Mouse (Mus musculus) stomach, embryonic 16.5 days (tissue): Measurements from ENCODE around the gene Fam13c. TPM values are rescaled to one million over a fixed set of nuclear protein-coding genes. Genes with fewer than 3 reads are reported as not detected.
A peak's percentile ranks its signal among the peaks of the same experiment; 100 is the strongest.

Experiments
- ATAC-seq: fragments of 200-750 bp; cut with Nextera tagmentation; 2 replicates; pipeline ENCODE4 v1.8.0; 2017; ENCODE audit warnings: moderate number of reproducible peaks, moderate TSS enrichment; ENCODE audit not compliant: insufficient read depth, low FRiP score
- H3K27ac ChIP-seq: fragments of 300-500 bp; sonication (generic); 2 replicates; pipeline ENCODE4 v1.5.1; 2014; ENCODE audit warnings: low read length
- H3K27me3 ChIP-seq: fragments of 300-500 bp; sonication (generic); 2 replicates; pipeline ENCODE4 v1.6.1; 2014; ENCODE audit warnings: low read length, control low read depth, mixed read lengths; ENCODE audit not compliant: control insufficient read depth, insufficient read depth
- H3K36me3 ChIP-seq: fragments of 300-500 bp; sonication (generic); 2 replicates; pipeline ENCODE4 v1.6.1; 2014; ENCODE audit warnings: low read length; ENCODE audit not compliant: control insufficient read depth, insufficient read depth
- H3K4me1 ChIP-seq: fragments of 300-500 bp; sonication (generic); 2 replicates; pipeline ENCODE4 v1.6.1; 2014; ENCODE audit warnings: low read length, control low read depth, mixed read lengths; ENCODE audit not compliant: control insufficient read depth, insufficient read depth
- H3K4me2 ChIP-seq: fragments of 300-500 bp; sonication (generic); 2 replicates; pipeline ENCODE4 v1.6.1; 2014; ENCODE audit warnings: low read depth, low read length, mixed read lengths
- H3K4me3 ChIP-seq: fragments of 300-500 bp; sonication (generic); replicated peaks from 2 replicates; pipeline ENCODE4 v1.5.1; 2014; ENCODE audit warnings: mild to moderate bottlenecking, low read length
- H3K9ac ChIP-seq: fragments of 300-500 bp; sonication (generic); 2 replicates; pipeline ENCODE4 v1.6.1; 2014; ENCODE audit warnings: low read length
- H3K9me3 ChIP-seq: fragments of 300-500 bp; sonication (generic); replicated peaks from 2 replicates; pipeline ENCODE4 v1.6.1; 2016; ENCODE audit warnings: low read length, control low read depth; ENCODE audit not compliant: control insufficient read depth
- WGBS: fragments of 180-500 bp; shearing (Covaris S2); extraction: QIAGEN DNeasy Blood & Tissue Kit; methylation state at CpG from one replicate; pipeline ENCODE4 v1.1.7; 2014; 5-methylcytosine and 5-hydroxymethylcytosine counted together
- polyA plus RNA-seq: library from polyadenylated mRNA; unstranded; fragments of >200 nt; fragmentation: Nextera tagmentation; extraction: Ambion mirVana; gene quantifications from 2 replicates; pipeline ENCODE4 v1.2.1, GENCODE M21; 2015

The Fam13c gene
- 10.2 and 11.1 TPM in 2 replicates for polyA plus RNA-seq

DNA sequence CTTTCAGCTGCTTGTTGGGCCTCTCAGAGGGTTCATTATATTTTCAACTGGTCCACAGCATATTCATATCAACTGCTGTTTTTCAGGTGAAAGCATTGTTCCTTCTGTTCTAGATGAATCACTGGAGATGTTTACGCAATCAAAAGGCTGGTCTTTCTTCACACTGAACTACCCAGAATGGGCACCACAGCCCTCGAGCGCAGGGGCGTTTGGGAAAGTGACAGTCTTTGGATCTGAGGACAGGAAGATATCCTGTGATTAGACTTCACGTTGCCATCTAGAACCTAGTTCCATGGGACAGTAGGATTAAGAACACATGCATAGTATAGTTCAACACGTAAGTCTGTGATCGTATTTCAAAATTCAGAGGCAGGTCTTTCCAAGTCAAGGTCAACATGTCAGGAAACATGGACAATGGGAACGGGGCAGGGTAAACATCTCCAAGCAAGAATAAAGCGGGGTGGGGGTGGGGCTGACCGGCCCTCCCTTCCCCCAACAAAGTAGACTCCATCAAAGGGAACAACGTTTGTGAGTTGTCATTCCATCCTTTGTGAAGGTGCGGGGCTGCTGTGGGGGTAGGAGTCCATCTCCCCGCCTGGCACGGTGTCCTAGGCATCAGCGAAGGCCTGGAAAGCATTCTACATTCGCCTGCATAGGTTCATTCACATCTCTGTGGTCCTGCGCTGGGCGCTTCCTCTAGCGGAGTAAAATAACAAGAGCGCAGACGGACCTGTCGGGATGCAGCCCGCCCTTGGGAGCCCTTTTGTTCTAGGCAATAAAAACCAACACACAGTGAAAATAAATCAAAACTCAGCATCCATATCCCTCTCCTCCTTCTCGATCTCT, at the start of gene Fam13c:
TSS of gene Fam13c (plus strand) at position 806 of the 846 bp plus-strand sequence.
- ATAC-seq = peak; percentile 34; the same call in 1 of the 2 replicates
- Histone ChIP-seq H3K9me3 (no peaks in the 10 kb centered on the region), H3K4me2 (peak within 1 kb of the TSS; percentile 77), H3K36me3 (no peaks in the 10 kb centered on the region), H3K9ac (peak within 1 kb of the TSS; percentile 71), H3K4me1 (no peaks in the 10 kb centered on the region), H3K27ac (peak within 1 kb of the TSS; percentile 61), H3K4me3 (peak within 1 kb of the TSS; percentile 57), H3K27me3 (no peaks in the 10 kb centered on the region)
- 14% methylated on average over 24 of the region's 24 CpGs for WGBS

DNA sequence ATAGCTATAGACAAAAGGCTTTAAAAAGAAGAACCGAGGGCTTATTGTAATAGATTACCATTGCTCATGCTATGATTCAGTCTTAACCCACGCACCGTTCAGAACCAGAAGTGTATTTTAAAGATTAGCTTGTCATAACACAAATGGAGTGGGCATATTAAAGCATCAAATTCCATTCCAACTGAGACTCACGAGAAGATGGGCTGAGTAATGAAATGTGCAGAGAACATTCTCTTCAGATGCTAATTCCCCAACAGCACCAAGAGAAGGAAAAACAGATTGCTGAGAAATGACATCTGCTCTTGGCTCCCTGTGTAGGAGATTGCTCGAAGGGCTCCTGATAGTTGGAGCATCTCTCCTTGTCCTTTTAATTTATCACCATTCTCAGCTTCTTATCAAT, 44.4 kb upstream of the Fam13c start:
- Histone ChIP-seq H3K9ac (no peak overlapping the region), H3K4me2 (no peak overlapping the region), H3K4me3 (no peak overlapping the region), H3K9me3 (0 out of 2 replicates have a peak, but pooled peaks cover 5% of the 10 kb centered on the region), H3K36me3 (no peaks in the 10 kb centered on the region), H3K27ac (no peak overlapping the region), H3K27me3 (no peaks in the 10 kb centered on the region), H3K4me1 (no peaks in the 10 kb centered on the region)
- no peak for ATAC-seq
- WGBS = 55% methylated on average over 5 of the region's 5 CpGs

DNA sequence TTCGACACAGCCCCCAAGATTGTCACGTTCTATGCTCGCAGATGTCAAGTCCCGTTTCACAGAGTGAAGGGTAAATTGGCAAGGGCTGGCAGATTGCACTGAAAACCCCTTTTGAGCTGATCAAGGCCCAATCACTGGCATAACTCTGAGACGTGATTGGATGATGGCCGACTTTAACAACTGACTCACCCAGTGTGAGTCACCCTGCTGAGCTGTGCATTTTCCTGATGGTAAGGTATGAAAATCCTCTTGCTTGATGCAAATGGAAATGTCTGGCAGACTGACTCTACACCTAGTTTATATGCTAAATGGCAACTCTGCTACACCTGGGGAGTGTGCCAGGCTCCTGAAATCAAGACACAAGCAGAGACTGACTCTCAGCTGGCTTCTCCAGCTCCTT, 42.1 kb upstream of the Fam13c start:
- H3K9me3 ChIP-seq = 0 out of 2 replicates have a peak, but pooled peaks cover 5% of the 10 kb centered on the region
- H3K4me2 ChIP-seq = no peak overlapping the region
- no peaks in the 10 kb centered on the region for H3K27me3 ChIP-seq
- no peak overlapping the region for H3K9ac ChIP-seq
- no peak for ATAC-seq
- H3K36me3 ChIP-seq = no peaks in the 10 kb centered on the region
- no peak overlapping the region for H3K27ac ChIP-seq
- no peaks in the 10 kb centered on the region for H3K4me1 ChIP-seq
- H3K4me3 ChIP-seq = no peak overlapping the region
- WGBS = 86% methylated on average over 6 of the region's 6 CpGs

DNA sequence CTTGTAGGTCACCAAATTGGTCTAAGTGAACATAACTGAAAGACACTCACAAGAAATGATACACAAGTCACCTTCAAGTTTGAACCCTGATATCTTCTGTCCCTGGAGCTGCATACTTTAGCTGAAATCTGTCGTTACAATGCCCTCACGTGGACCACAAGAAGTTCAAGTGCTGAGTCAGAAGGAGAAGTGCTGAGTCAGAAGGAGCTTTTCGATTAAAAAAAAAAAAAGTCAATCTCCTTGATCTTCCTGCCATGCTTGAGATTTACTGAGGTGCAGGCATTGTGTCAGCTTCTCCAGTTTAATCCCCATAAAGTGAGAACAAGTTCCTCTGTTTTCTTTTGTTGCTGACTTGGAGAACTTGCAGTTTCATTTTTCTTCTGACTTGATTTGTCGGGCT, 38.3 kb upstream of the Fam13c start:
- H3K9ac ChIP-seq = no peak overlapping the region
- no peaks in the 10 kb centered on the region for H3K9me3 ChIP-seq
- no peak overlapping the region for H3K27ac ChIP-seq
- 76% methylated on average over 4 of the region's 4 CpGs for WGBS
- no peak overlapping the region for H3K4me3 ChIP-seq
- H3K4me1 ChIP-seq = no peaks in the 10 kb centered on the region
- no peaks in the 10 kb centered on the region for H3K36me3 ChIP-seq
- no peak overlapping the region for H3K4me2 ChIP-seq
- no peak for ATAC-seq
- H3K27me3 ChIP-seq = no peaks in the 10 kb centered on the region

DNA sequence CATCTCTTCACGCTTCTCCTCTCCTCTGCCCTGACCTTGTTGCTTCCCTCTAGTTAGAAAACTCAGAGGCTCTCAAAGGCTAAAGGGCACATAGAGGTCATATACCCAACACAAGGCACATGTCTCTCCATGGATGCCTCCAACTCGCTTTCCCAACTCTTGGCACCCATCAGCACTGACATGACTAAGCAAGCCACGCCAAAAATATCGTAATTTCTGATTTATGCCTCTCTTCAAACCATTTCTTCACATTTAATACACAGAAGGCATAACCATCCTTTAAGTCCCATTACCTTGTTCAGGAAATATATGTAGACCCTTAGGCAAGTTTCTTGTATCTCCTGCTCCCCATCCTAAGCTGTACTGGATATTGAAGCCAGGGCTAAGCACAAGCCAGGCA, 37.6 kb upstream of the Fam13c start:
- WGBS = 86% methylated on average over 4 of the region's 4 CpGs
- H3K9me3 ChIP-seq = no peaks in the 10 kb centered on the region
- H3K4me3 ChIP-seq = no peak overlapping the region
- no peak for ATAC-seq
- H3K9ac ChIP-seq = no peak overlapping the region
- H3K4me2 ChIP-seq = no peak overlapping the region
- H3K4me1 ChIP-seq = no peaks in the 10 kb centered on the region
- no peaks in the 10 kb centered on the region for H3K36me3 ChIP-seq
- H3K27ac ChIP-seq = no peak overlapping the region
- no peaks in the 10 kb centered on the region for H3K27me3 ChIP-seq

DNA sequence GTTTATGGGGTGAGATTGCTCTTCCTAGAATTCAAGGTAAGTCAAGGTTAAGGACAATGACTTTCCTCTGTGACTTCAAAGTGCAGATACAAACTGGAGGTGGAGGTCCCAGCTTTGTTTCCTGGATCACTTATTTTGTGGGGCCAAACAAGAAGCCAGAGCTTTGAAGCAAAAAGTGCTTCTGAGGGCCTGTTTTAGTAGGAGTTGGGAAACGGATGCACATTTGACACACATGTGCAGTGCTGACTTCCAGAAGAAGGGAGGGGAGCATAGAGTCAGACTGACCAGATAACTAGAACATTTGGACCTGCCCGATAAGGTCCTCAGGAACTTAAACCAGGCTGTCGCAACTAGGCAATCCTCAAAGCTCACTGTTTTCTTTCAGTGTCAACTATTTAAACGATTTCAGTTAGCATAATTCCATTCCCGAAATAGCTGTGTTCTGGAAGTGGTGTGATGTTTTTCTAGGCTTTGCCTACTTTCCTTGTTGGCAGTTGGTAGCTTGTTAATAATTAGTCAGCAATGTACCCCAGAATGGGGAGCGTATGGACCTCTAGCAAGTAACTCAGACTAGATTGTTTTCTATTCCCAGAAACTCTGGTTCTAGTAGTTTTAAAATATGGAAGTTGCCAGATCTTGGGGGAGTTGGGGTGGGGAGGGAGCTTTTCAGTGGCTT, 22.3 kb upstream of the Fam13c start:
- H3K27ac ChIP-seq = no peak overlapping the region
- no peak overlapping the region for H3K9ac ChIP-seq
- no peaks in the 10 kb centered on the region for H3K9me3 ChIP-seq
- H3K36me3 ChIP-seq = no peaks in the 10 kb centered on the region
- no peak for ATAC-seq
- H3K4me2 ChIP-seq = no peak overlapping the region
- no peak overlapping the region for H3K4me3 ChIP-seq
- H3K4me1 ChIP-seq = no peaks in the 10 kb centered on the region
- 69% methylated on average over 6 of the region's 6 CpGs for WGBS
- no peaks in the 10 kb centered on the region for H3K27me3 ChIP-seq

DNA sequence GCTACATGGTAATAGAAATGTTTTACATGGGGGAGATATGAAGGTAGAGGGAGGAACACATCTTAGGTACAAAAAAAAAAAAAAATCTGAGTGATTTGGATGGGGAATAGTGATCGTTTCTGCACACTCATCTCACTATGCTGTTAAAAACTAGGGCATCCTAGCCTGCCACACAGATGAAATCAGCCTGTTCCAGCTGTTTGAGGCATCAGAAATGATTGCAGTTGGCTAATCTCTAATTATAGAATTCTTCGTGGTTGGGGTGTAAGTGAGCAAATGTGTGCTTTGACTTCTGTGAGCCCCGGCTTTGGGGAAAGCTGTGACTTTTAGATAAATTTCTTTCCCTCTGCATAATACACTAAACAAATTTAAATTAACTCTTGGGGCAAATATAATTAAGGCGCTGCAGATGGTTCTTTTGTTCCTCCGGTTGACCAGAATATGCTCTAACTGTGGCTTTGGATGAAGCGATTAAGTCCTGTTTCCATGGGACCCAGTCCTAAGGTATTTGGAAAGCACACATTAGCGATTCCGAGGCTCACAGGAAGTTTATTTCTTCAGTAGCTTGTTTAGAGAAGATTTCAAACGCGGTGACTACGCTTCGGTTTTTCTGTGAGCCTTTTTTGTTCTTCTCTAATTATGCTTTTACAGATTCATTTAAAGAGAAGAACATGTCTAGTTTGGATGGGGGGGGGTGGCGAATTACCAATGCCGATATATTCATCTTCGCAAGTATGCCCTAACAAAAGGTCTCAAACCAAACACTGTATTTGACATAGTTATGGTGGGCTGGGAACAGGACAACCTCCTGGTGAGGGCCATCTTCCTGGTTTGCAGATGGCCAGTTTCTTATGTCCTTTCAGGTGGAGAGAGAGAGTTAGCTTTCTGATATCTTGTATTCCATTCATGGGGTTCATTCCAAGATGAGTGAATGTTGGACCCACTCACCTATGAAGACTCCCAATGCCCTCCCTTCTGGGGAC, 20.7 kb upstream of the Fam13c start:
- H3K4me1 ChIP-seq = no peaks in the 10 kb centered on the region
- WGBS = 48% methylated on average over 15 of the region's 15 CpGs
- H3K9ac ChIP-seq = no peak overlapping the region
- no peaks in the 10 kb centered on the region for H3K27me3 ChIP-seq
- no peak overlapping the region for H3K4me2 ChIP-seq
- H3K4me3 ChIP-seq = no peak overlapping the region
- H3K27ac ChIP-seq = no peak overlapping the region
- H3K9me3 ChIP-seq = no peaks in the 10 kb centered on the region
- ATAC-seq = no peak
- H3K36me3 ChIP-seq = no peaks in the 10 kb centered on the region

DNA sequence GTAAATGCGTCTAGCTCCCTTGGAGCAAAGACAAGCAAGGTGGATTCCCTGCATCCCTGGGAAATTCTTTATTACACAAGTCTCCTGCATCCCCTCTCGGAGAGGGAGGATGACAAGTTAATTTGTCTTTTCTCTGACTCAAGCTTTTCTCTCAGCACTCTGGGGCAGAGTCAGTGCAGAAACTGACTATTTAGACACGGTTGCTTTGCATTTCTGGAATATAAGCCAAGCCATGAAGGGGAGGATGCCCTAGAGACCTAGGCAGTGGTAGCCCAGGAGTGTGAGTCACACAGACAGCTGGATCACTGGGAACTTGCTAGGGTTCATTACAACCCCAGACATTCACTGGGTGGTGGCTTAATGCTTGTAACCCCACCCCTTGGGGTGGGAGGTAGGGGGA, 13.9 kb upstream of the Fam13c start:
- no peak for ATAC-seq
- Histone ChIP-seq H3K27me3 (no peaks in the 10 kb centered on the region), H3K9ac (no peak overlapping the region), H3K36me3 (no peaks in the 10 kb centered on the region), H3K4me2 (no peak overlapping the region), H3K4me1 (no peaks in the 10 kb centered on the region), H3K9me3 (no peaks in the 10 kb centered on the region), H3K4me3 (no peak overlapping the region), H3K27ac (peak overlapping the region; percentile 31; the same call in 1 of the 2 replicates)
- 37% methylated on average over 3 of the region's 3 CpGs for WGBS
